Mouse (Mus musculus): ENCODE data around the gene Tor1b.
"Not testable (repeated sequence)": the region's sequence is repeated elsewhere in the genome, so short reads cannot be mapped to it uniquely, and the experiment has no call there.

Tor1b gene

GRCm38 (mm10) chr2:30952824-30953490 is at the start of gene Tor1b:
Gene Tor1b (plus strand): TSS chr2:30952959.
- DNase-seq (ENCODE audit: low read depth, low spot score): peak; percentile 87

DNA sequence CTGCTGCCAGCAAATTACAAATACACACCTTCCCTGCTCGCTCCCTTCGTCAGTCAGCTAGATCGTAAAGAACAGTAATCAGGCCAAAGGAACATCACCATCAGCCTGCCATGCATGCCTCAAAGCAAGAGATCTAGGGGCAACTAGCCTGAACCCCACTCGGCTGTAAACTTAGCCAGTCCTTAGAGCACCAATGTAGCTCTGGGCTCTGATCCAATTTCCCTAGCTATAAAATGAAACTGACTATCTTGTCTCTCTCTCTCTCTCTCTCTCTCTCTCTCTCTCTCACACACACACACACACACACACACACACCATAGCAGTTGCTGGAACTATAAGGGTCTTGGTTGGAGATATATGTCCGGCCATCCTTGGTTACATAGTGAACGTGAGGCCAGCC is 48.5 kb upstream of the Tor1b start:
- DNase-seq (ENCODE audit: low read depth, low spot score): no peak

- no peak for DNase-seq (ENCODE audit: low read depth, low spot score)
Measured at GRCm38 (mm10) chr2:30904991-30905390, 47.8 kb upstream of the Tor1b start.

DNA sequence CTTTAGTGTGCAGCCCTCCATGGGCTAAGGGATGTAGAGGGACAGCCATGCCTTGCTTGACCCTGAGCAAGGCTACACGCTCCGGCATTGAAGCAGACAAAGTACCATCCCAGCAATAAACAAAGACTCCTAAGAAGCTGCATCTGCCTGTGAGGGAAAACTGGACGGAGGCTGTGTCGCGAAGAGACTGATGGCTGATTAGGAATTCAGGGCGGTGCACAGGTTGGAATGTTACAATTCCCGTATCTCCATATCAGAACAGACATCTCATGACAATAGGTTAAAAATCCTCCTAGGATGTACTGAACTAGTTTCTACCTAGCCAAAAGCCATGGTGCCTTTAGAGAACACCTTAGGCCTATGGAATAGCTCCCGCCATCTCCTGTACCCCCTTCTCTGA is 46.9 kb upstream of the Tor1b start:
- DNase-seq (ENCODE audit: low read depth, low spot score): no peak

DNA sequence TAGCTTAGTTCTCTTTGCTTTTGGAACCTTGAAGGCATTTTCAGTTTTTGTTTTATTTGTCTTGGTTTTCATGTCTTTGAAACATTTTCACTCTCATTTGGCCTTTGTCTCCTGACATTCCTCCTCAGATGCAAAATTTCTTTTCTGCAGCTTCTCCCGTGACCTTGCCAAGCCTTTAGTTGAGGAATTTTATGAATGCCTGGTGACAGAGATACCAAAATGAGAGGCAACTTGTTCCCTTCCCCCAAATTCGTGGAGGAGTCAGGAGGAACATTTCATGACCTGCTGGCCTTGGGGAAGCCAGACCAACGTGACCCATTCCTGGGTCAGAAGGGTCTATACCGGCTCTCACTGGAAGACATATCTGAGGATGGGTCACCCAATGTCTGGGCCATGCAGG is 46.1 kb upstream of the Tor1b start:
- no peak for DNase-seq (ENCODE audit: low read depth, low spot score)

- peak; percentile 70 for DNase-seq (ENCODE audit: low read depth, low spot score)
Measured at GRCm38 (mm10) chr2:30912291-30912773, 40.4 kb upstream of the Tor1b start.

DNA sequence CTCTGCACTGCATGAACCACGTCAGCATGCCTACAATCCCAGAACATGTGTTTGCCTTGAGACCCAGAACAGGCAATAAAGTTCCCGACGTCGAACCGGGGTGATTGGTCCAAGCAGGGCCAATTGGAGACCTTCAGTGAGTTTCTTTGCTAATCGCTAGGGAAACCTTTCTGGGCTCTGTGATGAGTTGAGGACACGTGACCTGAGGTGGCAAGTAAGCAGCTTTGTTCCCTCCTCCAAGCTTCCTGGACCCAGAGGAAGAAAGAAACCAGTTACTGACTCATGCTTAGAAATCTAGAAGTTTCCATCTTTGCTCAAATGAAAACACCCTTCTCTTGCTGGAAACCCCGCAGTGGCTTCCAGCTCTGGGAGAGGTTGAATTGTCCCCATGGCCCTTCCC is 39.7 kb upstream of the Tor1b start:
- no peak for DNase-seq (ENCODE audit: low read depth, low spot score)

DNA sequence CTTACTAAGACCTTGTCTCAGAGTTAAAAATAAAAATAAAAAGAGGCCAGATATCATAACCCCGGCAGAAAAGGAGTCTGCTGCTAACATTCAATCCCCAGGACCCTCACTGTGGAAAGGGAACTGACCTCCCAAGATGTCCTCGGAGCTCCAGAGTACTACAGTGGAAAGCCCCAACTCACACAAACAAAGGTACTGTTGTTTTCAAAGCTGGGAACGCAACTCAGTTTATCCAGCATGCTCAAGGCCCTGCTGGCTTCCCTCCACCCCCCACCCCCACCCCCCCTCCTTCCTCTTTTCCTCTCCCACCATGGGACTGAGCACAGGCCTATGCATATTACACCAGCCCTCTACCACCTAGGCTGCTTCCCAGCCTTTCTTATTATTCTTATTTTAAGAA is 37.9 kb upstream of the Tor1b start:
- no peak for DNase-seq (ENCODE audit: low read depth, low spot score)

DNA sequence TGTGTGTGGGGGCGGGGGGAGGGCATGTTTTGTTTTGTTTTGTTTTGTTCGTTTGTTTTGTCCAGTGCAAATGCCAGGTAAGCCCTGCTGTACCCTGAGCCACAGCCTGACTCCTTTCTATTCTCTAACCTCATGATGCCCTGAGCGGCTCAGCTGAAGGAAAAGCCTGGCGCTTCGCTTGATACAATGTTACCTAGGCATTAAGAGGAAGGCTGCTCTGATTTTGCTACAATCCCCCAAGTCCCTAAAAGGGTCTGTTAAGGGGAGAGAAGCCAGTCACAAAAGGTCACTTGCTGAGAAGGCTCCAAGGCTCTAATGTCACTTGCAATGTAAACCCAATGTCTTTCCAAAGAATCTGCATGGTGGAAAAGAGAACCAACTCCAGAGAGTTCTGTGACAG is 37.4 kb upstream of the Tor1b start:
- no peak for DNase-seq (ENCODE audit: low read depth, low spot score)

DNA sequence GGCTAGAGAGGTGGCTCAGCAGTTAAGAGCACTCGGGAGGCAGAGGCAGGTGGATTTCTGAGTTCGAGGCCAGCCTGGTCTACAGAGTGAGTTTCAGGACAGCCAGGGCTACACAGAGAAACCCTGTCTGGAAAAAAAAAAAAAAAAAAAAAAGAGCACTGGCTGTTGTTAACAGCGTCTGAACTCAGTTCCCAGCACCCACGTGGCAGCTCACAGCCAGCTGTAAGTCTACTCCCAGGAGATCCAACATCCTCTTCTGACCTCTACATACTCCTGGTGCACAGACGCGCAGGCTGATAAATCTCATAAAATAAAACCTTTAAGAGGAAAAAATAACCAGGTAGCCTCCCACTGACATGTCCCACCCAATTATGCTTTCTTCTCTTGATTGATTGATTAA is 36.8 kb upstream of the Tor1b start:
- DNase-seq (ENCODE audit: low read depth, low spot score): not testable (repeated sequence)

GRCm38 (mm10) chr2:30917649-30918048 is 35.1 kb upstream of the Tor1b start:
- no peak for DNase-seq (ENCODE audit: low read depth, low spot score)

DNA sequence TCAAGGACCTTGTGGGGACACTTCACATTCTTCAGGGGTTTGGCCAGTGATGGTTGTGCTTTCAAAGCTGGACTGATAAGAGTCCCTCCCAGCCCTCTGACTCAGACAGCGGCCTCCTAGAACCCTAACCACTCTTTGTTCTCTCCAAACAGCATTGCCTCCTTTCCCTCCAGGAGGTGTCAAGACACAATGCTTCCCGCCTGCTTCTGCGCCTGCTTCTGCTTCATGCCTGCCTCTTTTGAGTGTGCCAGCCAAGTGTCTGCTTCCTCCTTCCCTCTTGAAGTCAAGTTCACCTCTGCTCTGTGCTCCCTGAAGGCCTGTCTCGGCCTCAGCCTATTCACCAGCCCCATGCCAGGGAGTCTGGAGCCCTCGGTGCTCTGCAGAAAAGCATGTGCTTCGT is 34.6 kb upstream of the Tor1b start:
- DNase-seq (ENCODE audit: low read depth, low spot score): no peak

DNA sequence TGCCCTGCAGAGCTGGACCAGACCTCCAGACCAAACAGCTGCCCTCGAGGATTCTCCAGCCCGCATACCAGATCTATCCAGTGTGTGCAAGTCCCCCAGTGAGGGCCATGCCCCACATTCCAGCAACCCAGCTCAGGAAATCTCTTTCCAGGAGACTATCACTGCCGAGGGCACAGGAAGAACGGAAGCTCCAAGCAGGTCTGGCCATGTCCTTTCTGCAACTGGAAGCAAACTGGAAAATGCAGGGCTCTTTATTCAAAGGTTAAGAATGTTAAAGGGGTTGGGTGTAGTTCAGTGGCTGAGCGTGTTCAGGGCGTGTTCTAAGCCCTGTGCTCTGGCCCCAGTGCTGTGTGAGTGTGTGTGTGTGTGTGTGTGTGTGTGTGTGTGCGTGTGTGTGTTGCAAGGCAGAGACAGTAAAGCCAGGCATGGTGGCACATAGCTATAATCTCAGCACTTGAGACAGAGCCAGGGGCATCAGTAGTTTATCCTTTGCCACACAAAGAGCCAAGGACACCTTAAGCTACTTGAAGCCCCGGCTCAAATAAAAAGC is 33.9 kb upstream of the Tor1b start:
- DNase-seq (ENCODE audit: low read depth, low spot score): no peak

DNA sequence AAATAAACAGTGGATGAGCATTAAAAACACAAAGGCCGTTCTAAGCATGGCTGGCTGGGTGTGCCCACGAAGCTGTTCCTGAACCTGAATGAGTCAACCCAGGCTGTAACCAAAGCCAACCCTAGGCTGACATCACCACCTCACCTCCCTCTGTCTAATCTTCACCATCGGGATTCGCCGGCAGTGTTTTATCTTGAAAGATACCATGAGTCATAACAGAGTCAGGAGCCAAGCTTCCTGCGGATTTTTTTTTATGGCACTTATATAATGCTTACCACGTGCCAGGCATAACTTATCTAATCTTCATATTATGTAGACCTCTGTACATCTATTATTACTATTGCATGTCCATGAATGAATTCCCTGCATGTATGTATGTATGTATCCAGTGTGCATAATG is 32.5 kb upstream of the Tor1b start:
- no peak for DNase-seq (ENCODE audit: low read depth, low spot score)

- DNase-seq (ENCODE audit: low read depth, low spot score): no peak
Measured at GRCm38 (mm10) chr2:30923099-30923498, 29.7 kb upstream of the Tor1b start.

- DNase-seq (ENCODE audit: low read depth, low spot score): no peak
Measured at GRCm38 (mm10) chr2:30925181-30925580, 27.6 kb upstream of the Tor1b start.

DNA sequence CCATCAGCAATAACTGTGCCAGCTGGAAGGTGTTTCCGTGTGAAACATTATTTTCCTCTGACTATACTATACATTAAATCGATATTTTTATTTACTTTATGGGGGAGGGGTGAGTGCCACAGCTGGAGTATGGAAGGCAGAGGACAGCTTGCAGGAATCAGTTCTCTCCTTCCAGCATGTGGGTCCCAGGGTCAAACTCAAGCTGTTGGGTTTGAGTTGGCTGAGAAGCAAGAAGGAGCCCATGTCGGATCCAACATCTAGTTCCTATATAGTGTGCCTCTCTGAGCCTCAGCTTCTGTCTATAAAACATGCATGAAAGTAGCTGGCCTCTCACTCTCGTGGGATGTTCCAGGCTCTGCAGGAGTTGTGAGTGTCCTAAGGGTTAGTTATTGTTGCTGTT is 26.4 kb upstream of the Tor1b start:
- DNase-seq (ENCODE audit: low read depth, low spot score): no peak

- DNase-seq (ENCODE audit: low read depth, low spot score): no peak
Measured at GRCm38 (mm10) chr2:30927151-30927781, 25.5 kb upstream of the Tor1b start.

DNA sequence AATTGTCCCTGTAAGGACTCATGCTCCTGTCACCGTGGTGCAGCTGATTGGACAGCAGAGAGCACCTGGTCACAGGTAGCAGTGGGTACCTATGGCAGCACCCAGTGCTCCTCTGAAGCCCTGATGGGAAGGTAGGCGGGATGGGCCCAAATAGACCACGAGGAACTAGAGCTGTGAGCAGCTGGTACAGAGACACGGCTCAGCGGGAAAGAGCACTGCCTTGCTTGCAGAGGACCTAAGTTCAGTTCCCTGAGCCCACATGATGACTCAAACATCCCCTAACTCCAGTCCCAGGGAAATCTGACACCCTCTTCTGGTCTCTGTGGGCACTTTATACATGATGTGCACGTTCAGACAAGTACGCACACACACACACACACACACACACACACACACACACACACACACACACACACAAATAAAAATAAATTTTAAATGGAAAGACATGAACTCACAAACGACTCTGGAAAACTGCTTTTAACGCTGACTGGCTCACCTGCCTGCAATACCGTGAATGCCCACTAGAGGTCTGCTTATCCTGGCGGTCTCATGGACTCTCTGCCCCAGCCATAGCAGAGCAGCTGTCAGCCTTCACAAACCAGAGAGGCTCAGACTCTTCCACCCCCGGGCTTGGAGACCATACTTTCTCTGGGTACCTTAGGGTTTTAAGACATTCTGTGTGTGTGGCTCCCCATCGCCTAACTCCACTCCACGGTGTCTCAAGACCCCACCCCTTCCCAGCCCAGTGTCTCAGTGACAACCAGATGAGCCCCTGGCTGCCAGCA is 24.7 kb upstream of the Tor1b start:
- DNase-seq (ENCODE audit: low read depth, low spot score): peak; percentile 74

DNA sequence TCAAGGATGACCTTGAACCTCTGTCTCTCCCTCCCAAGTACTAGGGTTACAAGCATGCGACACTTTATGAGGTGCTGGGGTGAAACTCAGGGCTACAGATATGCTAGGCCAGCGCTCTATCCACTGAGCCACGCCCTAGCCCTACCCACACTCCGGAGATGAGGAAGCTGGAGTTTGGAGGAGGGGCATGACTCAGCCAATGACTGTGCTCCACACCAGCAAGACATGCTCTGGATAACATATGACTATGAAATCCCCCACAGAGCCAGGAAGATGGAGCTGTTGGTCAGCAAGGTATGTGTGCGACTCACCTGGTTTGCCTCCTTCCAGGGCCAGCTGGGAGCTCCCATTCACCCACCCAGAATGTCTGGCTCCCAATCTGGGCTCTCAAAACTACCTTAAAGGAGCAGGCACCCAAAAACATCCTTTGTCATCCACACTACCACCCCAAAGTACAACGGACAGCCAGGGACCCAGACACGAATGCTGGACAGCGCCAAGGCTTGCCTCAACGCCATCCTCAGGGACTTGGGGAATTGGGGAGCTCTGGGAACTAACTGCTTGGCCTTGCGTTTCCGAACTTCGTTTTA is 23.8 kb upstream of the Tor1b start:
- DNase-seq (ENCODE audit: low read depth, low spot score): no peak

DNA sequence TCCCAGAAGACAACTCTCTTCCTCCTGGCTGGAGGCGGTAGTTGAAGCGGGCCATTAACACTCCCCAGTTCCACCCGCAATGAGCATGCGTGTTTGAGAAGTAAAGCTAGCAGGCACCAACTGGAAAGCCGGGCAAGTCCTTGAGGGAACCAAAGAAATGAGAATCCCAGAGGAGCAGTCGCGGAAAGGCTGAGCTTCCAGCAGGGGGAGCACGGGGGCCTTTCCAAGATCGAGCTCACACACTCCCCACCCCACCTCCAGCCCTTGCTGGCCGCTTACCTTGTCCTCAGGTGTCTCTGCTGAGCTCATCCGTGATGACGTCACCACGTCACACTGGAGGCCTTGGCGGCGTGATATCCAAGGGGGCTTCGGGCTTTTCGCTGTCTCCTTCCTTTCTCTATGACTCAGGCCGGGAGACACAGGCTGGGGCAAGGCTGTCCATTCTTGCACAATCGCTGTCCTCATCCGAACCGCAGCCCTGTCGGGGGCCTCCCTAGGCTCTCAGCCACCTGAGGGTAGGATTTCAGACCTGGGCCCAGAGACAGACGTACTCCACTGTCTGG is 23.2 kb upstream of the Tor1b start, which contains the start of gene Ptges:
Ptges (minus strand) TSS at position 381 of the 563 bp plus-strand sequence.
- peak; percentile 51 for DNase-seq (ENCODE audit: low read depth, low spot score)

- DNase-seq (ENCODE audit: low read depth, low spot score): not testable (repeated sequence)
Measured at GRCm38 (mm10) chr2:30930846-30931245, 21.9 kb upstream of the Tor1b start.
